Mouse (Mus musculus) left cerebral cortex, postnatal 10 days (tissue): ENCODE results near the gene Lmbr1l. TPM values are rescaled to one million over a fixed set of nuclear protein-coding genes. Genes with fewer than 3 reads are reported as not detected.

Source experiments
- DNase-seq, 2 experiments: peaks; one replicate each; pipeline ENCODE4 v3.0.0; 2021 to 2022; ENCODE audit warnings: low spot score in 2 of 2, mixed read lengths in 1 of 2; ENCODE audit errors: extremely low spot score in 1 of 2
- intact Hi-C: fragments of 180-260 bp; cut with DNase I; formaldehyde crosslinking; loops from one replicate; pipeline ENCODE4 v1.15.1; 2025
- total RNA-seq, 2 experiments: library from RNA; stranded (reverse); gene quantifications; 2 replicates each; pipeline ENCODE4 v1.2.3; 2021

Gene Lmbr1l
- total RNA-seq, 2 experiments from 2014 or later, result 15.4 to 21.6 TPM

DNA sequence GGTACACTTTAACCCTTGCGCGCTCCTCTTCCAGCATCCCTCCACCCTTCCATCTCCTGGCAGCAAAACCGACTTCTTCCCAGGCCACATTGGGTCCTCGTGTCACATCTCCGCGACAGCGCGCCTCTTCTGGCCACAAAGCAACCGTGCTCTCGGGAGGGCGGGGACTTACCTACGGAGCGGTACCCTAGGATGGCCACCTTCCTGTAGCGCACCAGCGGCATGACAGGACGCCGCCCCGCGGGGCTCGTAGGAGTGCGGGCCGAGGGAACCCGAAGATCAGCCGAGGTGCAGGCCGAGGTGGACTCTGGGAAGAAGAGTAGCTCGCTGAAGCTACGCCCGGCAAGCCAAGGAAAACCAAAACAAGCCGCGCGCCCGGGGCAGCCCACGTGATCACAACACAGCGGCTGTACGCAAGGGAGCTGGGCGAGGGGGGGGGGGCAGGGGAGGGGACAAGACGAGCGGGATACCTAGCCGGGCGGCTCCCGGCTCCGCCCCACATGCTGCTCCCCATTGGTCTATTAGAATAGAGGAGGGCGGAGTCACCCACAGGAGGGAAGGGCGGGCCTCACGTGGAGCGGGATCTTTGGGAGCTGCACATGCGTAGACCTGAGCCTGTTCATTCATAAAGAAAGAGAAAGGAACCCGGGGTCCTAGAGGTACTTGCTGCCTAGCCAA, 36.9 kb downstream of the Lmbr1l start:
- intact Hi-C loops, result no loop called here
- peak; percentile 89 to 94 for DNase-seq

DNA sequence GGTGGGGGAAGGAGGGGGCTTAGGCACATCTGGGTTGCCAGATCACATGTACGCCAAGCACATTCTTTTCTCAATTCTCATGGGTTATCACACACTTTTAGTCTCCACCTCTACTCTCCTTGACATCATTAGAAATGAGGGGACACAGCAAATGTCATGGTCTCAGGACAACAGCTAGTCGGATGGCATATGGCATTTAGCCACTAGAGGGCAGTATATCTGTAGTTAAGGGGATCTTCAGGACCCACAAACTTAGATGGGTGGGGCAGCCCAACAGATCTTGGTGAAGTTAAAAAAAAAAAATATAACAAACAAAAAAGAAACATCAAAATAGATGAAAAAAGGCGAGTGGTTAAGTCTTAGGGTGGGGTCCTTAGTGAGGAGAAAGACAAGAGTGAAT, 40.7 kb downstream of the Lmbr1l start:
- intact Hi-C loops, result loop anchor here (5.0 kb wide), 1 partner anchor 50 kb away; no protein-coding TSS in a partner anchor
- peak; percentile 56 to 76 for DNase-seq

DNA sequence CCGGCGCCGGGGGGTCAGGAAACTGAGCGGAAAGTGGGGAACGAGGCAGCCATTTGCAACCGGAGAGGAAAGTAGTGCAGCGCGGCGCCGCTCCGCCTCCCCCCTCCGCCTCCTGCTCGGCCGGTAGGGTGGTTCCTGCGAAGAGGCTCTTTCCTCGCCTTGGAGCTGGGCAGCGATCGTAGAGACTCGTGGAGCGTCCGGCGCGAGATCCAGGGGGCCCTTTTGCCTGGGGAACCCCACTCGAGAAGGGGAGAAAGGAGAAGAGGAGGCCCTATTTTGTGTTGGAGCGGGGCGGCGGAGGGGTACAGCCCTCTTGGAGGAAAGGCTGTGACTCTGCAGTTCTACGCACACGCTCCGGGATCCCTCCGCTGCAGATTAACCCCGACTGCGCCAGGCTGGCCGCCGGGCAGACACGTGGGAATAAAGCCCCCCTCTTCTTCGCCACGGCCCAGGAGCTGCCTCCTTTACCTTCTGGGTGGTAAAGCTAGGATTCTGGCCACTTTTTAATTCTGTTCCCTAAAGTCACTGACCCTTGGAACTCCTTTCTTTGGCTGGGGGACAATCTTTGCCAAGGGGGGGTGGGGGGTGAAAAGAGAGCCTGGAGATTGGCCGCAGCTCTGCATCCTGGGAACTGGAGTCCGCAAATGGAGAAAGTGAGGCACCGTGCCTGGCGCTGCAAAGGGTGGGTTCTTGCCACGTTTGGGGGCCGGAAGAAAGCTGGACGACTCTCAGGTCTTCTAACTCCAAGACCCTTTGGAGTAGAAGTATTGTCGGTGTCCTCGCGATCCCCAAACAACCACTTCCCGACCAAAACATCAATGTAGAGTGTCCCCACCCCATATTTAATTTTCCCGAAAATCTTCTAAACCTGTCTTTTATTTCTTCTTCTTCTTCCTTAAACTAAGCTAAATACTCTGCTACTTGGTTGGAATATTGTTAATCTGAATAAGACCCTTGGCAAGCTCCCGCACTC, 45.8 kb downstream of the Lmbr1l start:
- intact Hi-C loops, result no loop called here
- DNase-seq, result peak; percentile 93 to 96

DNA sequence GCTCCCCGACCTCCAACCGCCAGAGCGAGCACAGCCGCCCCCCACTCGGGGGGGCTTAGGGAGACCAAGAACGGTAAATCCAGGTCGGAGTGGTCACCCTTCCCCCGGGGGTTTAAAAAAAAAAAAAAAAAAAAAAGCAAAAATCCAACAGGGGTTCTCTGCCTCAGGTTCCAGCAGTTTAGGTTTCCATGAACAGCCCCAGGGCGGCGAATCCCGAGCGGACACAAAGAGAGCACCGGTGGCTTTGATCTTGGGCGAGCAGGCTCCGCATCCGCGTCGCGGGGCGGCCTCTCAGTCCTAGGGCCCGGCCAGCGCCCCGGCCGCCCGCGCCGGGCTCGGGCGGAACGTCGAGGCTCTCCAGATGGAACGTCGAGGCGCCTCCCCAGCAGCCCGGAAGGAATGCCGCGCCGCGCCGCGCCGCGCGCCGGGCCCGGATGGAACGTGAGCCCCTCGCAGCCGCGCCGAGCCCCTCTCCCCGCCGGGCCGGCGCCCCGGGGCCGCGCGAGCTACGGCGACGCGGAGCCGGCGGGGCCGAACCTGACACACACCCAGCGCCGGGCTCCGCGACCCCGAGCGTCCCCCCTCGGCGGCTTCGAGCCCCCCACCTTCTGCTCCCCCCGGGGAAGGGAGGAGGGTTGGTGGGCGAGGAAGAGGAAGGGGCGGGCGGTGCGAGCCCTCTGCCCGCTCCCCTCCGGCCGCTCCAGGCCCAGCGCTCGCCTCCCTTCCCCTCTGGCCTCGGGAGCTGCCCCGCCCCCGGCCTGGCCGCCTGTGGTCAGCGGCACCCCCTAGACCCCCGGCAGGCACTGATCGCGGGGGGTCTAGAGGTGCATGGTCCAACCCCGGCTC, 46.7 kb downstream of the Lmbr1l start, which contains the start of gene Kmt2d:
TSS of gene Kmt2d (minus strand) at position 135 of the 846 bp plus-strand sequence.
- intact Hi-C loops, result no loop called here
- peak in 1 of 2 experiments; percentile 67 for DNase-seq

DNA sequence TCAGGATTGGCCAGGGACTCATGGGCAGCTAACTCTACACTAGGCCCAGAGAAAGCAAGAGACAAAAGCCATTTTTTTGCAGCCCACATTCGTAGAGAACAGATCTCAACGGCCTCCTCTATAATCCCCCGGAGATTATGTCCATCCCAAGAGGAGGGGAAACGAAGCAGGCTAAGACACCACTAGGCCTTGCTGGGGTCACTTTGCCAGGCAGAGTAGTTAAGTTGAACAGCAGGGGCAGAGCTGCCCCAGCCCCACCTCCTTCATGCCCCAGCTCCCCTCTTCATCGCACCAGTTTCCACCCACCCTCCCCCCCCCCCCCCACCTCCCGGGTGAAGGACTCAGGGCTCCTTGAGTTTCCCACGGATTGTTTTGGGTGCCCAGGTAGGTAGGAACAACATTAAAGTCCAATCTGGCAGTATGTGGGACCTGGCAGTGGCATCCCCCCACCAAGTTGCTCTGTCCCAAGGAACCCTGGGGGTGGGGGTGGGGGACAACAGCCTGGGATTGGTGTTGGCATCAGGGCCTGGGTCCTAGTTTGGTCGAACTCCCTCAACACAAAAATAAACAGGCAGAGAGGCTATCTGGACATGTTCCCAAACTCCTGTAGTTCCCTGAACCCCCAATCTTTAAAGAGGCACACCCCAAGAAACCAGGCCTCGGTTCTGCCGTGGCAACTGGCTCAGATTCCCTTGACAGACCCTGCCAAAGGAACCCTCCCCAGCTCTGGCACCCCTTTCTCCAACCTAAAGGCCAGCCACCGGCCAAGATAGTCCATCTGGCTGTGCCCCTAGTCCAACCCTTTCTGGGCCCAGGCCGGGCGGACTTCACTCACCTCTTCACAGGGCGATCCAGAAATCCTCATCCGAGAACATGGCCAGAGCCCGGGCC, 47.6 kb downstream of the Lmbr1l start:
- no peak for DNase-seq
- intact Hi-C loops, result no loop called here

DNA sequence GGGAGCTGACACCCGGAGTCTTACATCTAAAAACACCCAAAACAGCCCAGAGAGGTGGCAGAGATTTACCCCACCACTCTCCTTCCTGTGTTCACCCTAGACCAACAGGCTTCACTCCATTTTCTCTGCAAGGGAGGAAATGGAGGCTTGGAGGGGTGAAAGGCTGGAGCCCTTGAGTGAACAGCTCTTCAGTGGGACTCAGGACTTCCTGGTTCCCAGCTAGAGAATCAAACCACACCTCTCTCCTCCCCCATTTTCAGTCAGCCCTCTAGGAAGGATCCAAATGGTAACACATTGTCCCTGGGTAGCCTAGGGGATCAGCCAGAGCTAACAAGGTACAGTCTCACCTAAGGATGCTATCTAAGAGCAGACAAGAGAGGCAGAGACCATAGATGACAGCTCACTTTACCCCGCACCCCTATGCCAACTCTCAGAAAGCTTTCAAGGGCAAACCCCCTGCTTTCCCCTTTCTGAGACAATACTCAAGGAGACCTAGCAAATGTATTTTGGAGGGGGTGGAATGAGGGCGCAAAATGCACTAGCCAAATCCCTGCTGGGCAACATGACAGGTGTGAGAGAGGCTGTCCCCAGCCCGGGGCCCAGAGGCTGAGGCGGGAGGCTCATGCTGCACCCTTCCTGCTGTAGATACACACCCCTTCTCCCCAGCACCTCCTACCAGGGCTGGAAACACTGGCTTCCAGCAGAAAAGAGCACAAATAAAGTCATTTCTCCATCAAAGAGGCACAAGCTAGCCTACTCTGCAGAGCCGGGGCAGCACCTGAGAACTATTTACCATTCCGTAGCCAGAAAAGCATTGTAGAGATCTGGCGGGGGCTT, 48.5 kb downstream of the Lmbr1l start:
- no peak for DNase-seq
- intact Hi-C loops, result loop anchor here (5.0 kb wide), 1 partner anchor 37 kb away; the partner anchor contains the start of gene Prkag1

DNA sequence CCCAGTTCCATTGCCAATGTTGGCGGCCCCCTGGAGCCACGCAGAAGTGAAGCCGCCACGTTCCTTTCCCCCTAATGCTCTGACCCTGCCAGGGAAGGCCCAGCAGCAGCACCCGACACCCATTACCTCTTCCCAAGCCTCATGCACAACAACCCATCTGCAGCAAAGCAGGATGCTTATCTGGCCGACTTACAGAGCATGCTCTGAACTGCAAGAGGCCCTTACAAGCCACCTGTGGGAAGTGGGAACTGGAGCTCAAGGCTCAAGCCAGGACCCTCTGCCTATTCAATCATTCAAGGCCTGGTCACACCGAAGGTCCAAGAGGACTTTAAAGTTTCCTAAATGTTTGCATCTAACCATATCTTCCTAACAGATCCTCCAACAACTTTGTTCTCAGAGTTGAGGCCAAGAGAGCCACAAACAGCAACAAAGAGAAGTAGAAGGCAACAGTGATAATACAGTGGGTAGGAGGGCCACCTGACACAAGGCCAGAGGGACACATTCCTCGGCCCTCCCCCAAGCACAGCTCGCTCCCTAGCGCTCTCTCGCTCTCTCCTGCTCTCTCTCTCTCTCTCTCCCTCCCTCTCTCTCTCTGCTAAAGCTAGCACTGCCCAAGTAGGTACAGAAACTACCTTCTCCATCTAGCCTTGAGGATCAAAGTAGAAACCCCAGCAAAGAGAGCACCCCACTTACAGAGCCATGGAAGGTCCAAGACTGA, 49.5 kb downstream of the Lmbr1l start:
- DNase-seq, result no peak
- intact Hi-C loops, result loop anchor here (5.0 kb wide), 1 partner anchor 36 kb away; the partner anchor contains the start of gene Prkag1

DNA sequence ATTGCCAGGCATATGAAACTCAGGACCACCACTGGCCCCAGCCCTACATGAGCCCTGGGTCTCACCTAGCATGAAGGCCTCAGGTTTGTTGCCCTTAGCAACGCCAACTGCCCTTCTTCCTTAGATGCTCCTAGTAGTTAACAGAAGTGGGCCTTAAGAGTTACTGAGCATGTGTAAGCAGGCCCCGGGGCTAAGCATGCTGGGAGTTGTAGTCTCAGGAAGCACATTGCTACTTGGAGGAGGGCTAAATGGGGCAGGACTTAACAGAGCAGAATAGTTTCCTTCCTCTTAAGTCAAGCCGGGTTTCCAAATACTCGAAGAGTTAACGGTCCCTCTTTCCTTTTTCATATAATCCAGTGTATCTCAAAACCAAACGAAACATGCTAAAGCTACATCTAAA, 50.7 kb downstream of the Lmbr1l start:
- DNase-seq, result peak; percentile 56 to 69
- intact Hi-C loops, result loop anchor here (5.0 kb wide), 1 partner anchor 35 kb away; the partner anchor contains the start of gene Prkag1

DNA sequence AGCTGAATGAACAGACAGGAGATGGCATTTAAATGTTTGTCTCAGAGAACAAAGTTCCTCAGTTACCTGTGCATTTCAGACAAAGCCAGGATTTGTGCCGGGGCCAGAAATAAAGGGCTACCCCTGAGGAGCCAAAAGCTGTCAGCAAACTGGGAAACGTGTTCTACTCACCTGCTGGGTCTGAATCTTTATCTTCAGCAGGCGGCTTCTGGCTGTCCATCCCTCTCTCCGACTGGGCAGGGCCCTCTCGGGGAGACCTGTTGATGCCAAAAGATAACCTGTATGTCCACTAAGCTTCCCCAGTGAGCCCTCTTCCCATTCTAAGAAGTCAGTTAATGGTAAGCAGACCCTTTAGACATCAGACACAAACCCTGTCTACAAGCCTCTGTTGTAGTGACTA, 51.5 kb downstream of the Lmbr1l start:
- intact Hi-C loops, result loop anchor here (5.0 kb wide), 1 partner anchor 34 kb away; the partner anchor contains the start of gene Prkag1

DNA sequence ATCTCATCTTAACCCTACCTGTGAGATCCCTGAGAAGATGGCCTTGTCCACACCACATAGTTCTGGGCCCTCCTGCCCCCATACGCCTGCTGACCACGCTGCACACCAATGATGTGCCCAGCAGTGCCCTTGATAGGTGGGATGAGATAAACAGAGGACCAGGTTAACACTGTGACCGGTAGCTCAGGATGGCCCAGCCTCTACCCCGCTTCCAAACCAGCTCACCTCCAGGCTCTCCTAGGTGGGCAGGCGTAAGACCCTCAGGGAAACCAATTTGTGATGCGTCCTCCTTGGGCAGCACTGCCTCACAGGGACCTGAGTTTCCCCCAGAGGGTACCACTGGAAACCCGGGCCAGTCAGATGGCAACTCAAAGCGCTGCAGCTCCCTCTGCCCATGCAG, 52.3 kb downstream of the Lmbr1l start:
- DNase-seq, result no peak
- intact Hi-C loops, result loop anchor here (2.0 to 5.0 kb wide), 2 partner anchors 25 to 33 kb away; partner anchors contain the start of gene Prkag1

More for the DNA sequence above, 51.5 kb downstream of the Lmbr1l start:
- no peak for DNase-seq

DNA sequence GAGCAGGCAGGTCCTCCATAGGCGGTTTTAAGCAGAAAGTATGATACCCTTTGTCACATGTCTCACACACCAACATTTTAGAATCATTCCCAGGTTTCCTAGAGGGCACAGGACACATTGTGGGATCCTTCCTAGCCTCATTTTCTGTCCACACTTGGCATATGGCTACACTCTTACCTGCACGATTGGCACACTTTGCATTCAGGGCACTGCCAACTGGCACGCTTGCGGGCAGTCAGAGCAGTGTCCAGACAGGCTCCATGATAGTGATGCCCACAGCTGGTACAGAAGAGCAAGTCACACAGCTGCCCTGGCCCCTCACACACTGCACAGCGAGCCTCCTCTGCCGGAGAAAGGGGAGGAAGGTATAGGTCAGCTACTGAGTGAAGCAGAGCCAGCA, 53.1 kb downstream of the Lmbr1l start:
- intact Hi-C loops, result loop anchor here (2.0 to 5.0 kb wide), 2 partner anchors 24 to 33 kb away; partner anchors contain the start of gene Prkag1
- DNase-seq, result no peak

DNA sequence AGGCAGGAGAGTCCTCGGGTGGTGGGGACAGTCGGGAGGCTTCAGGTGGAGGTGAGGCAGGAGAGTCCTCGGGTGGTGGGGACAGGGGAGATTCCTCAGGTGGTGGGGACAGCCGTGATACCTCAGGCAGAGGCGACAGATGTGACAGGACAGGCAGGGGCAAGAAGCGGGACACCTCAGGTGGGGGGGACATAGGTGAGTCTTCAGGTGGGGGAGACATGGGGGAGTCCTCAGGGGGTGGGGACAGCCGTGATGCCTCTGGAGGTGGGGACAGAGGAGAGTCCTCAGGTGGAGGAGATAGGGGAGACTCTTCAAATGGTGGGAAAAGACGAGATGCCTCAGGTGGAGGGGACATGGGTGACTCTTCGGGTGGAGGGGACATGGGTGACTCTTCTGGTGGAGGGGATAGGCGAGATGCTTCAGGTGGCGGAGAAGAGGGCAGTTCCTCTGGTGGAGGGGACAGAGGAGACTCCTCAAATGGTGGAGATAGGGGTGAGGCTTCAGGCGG, 54.5 kb downstream of the Lmbr1l start:
- DNase-seq, result no peak
- intact Hi-C loops, result no loop called here

DNA sequence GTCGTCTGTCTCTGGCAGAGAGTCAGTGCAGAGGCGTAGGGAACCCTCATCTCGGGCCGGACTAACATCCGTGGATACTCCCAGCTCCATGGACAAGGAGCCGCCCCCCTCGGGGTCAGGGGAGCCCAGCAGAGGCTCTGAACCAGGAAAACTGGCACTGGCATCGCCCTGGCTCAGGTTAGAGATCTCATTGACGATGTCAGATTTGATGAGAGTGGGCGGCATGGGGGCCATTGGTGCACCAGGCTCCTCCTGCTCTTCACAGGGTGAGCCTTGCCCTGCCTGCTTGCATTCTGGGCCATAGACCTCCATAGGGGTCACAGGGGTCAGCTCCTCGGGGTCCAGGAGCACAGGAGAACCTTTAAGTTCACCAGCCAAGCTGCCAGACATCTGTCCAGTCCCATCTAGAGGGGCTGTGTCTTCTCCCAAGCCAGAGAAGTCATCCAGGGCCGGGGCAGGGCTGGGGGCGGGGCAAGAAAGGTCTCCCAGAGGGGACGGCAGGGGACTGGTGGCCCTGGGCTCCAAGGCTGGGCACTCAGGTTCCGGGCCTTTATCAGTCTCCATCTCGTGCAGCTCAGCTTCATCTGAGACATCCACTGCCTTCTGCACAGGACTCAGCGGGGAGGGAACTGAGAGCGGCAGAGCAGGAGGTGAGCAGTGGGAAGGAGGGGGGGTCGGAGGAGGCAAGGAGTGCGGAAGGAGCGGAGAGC, 56.2 kb downstream of the Lmbr1l start:
- intact Hi-C loops, result no loop called here
- peak in 1 of 2 experiments; percentile 37 for DNase-seq

DNA sequence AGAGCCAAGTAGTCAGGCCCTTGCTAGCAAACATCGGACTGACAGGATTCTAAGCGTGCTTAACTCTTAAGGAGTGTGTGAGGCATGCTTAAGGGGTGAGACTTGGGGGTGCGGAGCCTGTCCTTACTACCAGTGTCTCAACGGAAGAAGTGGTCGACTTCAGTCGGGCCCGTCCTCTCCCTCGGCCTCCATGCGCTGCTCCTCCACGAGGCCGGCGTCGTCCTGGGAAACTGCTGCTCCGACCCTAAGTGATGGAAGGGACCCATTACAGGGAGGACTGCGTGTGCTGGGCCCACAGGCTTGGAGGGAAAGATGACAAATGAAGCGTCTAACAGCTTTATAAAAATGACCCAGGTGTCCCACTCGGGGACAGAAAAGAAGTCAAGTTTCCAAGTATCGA, 57.1 kb downstream of the Lmbr1l start:
- DNase-seq, result no peak
- intact Hi-C loops, result no loop called here

DNA sequence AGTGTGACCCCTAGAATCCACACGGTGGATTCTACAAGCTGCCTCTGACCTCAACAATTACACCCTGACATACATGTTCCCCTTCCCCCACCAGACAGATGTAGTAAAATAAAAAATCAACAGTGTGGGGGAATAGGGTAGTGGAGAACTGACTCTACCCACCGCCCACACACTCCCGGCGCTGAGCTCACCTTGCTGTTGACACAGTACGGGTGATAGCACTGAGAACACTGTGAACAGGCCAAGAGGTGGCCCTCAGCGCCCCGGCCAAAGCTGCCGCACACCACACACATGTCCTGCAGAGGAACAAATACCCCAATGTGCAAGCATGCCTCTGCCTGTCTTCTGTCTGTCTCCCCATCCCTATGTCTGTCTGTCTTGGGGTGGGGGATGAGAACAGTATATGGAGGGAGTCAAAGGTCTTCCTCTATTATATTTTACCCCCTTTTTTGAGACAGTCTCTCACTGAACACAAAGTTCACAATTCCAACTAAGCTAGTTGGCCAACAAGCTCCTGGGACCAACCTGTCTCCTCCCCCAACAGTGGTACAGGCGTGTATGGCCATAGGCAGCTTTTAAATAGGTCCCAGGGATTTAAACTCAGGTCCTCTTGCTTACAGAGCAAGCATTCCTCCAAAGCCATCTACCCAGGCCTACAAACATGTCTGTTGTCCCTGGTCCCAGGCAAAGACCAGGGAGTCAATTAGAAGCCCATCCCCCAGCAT, 58.5 kb downstream of the Lmbr1l start:
- DNase-seq, result peak in 1 of 2 experiments; percentile 32
- intact Hi-C loops, result no loop called here
